Mouse (Mus musculus): ENCODE results near the gene Cnbd2. TPM values are rescaled to one million over a fixed set of nuclear protein-coding genes. Genes with fewer than 3 reads are reported as not detected.

The Cnbd2 gene
- total and polyA plus RNA-seq, 2 experiments from 2014 or later, result 3.3 to 10.0 TPM

- H3K9ac ChIP-seq (replicated peaks; ENCODE audit: low read length, poor library complexity, severe bottlenecking), result no peak overlapping the region
- WGBS, result 81% methylated on average over 2 of the region's 2 CpGs
- TF ChIP-seq CTCF (IDR thresholded peaks at IDR 0.05), result peak; percentile 75
- H3K4me3 ChIP-seq (ENCODE audit: low read depth, low read length), result no peak overlapping the region
- H3K36me3 ChIP-seq (ENCODE audit: insufficient read depth, low read length), result peaks cover 31% of the 10 kb centered on the region
- H3K4me1 ChIP-seq (ENCODE audit: insufficient read depth, low read length), result no peaks in the 10 kb centered on the region
- no peaks in the 10 kb centered on the region for H3K9me3 ChIP-seq (ENCODE audit: low read length)
- H3K4me2 ChIP-seq (ENCODE audit: low read depth, low read length, poor library complexity, severe bottlenecking), result no peak overlapping the region
- 0 out of 2 replicates have a peak, but pooled peaks have one; percentile 27 for ATAC-seq (ENCODE audit: low FRiP score)
- no peaks in the 10 kb centered on the region for H3K27me3 ChIP-seq (ENCODE audit: insufficient read depth, low read length)
- DNase-seq (ENCODE audit: low spot score), result peak; percentile 58
- no peak overlapping the region for H3K27ac ChIP-seq (ENCODE audit: low read depth, low read length)
These were observed 6.3 kb upstream of the Cnbd2 start for GRCm38 (mm10) chr2:156305818-156306217.

- Histone ChIP-seq H3K4me1 (ENCODE audit: insufficient read depth, low read length) (no peaks in the 10 kb centered on the region), H3K9me3 (ENCODE audit: low read length) (no peaks in the 10 kb centered on the region), H3K27me3 (ENCODE audit: insufficient read depth, low read length) (no peaks in the 10 kb centered on the region), H3K36me3 (ENCODE audit: insufficient read depth, low read length) (peaks cover 24% of the 10 kb centered on the region), H3K27ac (ENCODE audit: low read depth, low read length) (0 out of 2 replicates have a peak overlapping the region, but pooled peaks have one; percentile 0), H3K9ac (replicated peaks; ENCODE audit: low read length, poor library complexity, severe bottlenecking) (no peak overlapping the region), H3K4me3 (ENCODE audit: low read depth, low read length) (no peak overlapping the region), H3K4me2 (ENCODE audit: low read depth, low read length, poor library complexity, severe bottlenecking) (no peak overlapping the region)
- peak; percentile 49 for DNase-seq (ENCODE audit: low spot score)
- WGBS, result 53% methylated on average over 5 of the region's 5 CpGs
- peak; percentile 65 for TF ChIP-seq CTCF (IDR thresholded peaks at IDR 0.05)
- no peak for ATAC-seq (ENCODE audit: low FRiP score)
These were observed 4.8 kb upstream of the Cnbd2 start for GRCm38 (mm10) chr2:156307261-156307660.

- Histone ChIP-seq H3K4me1 (ENCODE audit: insufficient read depth, low read length) (no peaks in the 10 kb centered on the region), H3K9me3 (ENCODE audit: low read length) (no peaks in the 10 kb centered on the region), H3K27ac (ENCODE audit: low read depth, low read length) (no peak overlapping the region), H3K27me3 (ENCODE audit: insufficient read depth, low read length) (no peaks in the 10 kb centered on the region), H3K36me3 (ENCODE audit: insufficient read depth, low read length) (peaks cover 6% of the 10 kb centered on the region), H3K4me3 (ENCODE audit: low read depth, low read length) (no peak overlapping the region), H3K9ac (replicated peaks; ENCODE audit: low read length, poor library complexity, severe bottlenecking) (no peak overlapping the region), H3K4me2 (ENCODE audit: low read depth, low read length, poor library complexity, severe bottlenecking) (no peak overlapping the region)
- ATAC-seq (ENCODE audit: low FRiP score) (no peak), DNase-seq (ENCODE audit: low spot score) (no peak)
- WGBS, result 95% methylated on average over 5 of the region's 5 CpGs
- no peak for TF ChIP-seq CTCF (IDR thresholded peaks at IDR 0.05)
These were observed 2.2 kb upstream of the Cnbd2 start for GRCm38 (mm10) chr2:156309948-156310347.

- H3K27ac ChIP-seq (ENCODE audit: low read depth, low read length), result no peak overlapping the region
- DNase-seq (ENCODE audit: low spot score) (no peak), ATAC-seq (ENCODE audit: low FRiP score) (no peak)
- H3K4me1 ChIP-seq (ENCODE audit: insufficient read depth, low read length), result no peaks in the 10 kb centered on the region
- peaks cover 2% of the 10 kb centered on the region; the same call in 1 of the 2 replicates for H3K36me3 ChIP-seq (ENCODE audit: insufficient read depth, low read length)
- H3K4me3 ChIP-seq (ENCODE audit: low read depth, low read length), result no peak overlapping the region
- no peak overlapping the region for H3K9ac ChIP-seq (replicated peaks; ENCODE audit: low read length, poor library complexity, severe bottlenecking)
- H3K27me3 ChIP-seq (ENCODE audit: insufficient read depth, low read length), result no peaks in the 10 kb centered on the region
- H3K4me2 ChIP-seq (ENCODE audit: low read depth, low read length, poor library complexity, severe bottlenecking), result no peak overlapping the region
- no peaks in the 10 kb centered on the region for H3K9me3 ChIP-seq (ENCODE audit: low read length)
- WGBS, result 94% methylated on average over 5 of the region's 5 CpGs
- no peak for TF ChIP-seq CTCF (IDR thresholded peaks at IDR 0.05)
These were observed 1.6 kb upstream of the Cnbd2 start for GRCm38 (mm10) chr2:156310455-156310854.

- Histone ChIP-seq H3K27me3 (ENCODE audit: insufficient read depth, low read length) (no peaks in the 10 kb centered on the region), H3K4me1 (ENCODE audit: insufficient read depth, low read length) (no peaks in the 10 kb centered on the region), H3K9me3 (ENCODE audit: low read length) (no peaks in the 10 kb centered on the region), H3K9ac (replicated peaks; ENCODE audit: low read length, poor library complexity, severe bottlenecking) (no peak overlapping the region), H3K4me3 (ENCODE audit: low read depth, low read length) (peak overlapping the region; percentile 89), H3K4me2 (ENCODE audit: low read depth, low read length, poor library complexity, severe bottlenecking) (peak overlapping the region; percentile 77), H3K36me3 (ENCODE audit: insufficient read depth, low read length) (no peaks in the 10 kb centered on the region), H3K27ac (ENCODE audit: low read depth, low read length) (no peak overlapping the region; the same call in 1 of the 2 replicates)
- WGBS, result 89% methylated on average over 5 of the region's 5 CpGs
- ATAC-seq (ENCODE audit: low FRiP score), result no peak
- no peak for TF ChIP-seq CTCF (IDR thresholded peaks at IDR 0.05)
- no peak for DNase-seq (ENCODE audit: low spot score)
These were observed 1.2 kb upstream of the Cnbd2 start for GRCm38 (mm10) chr2:156310945-156311344.

- Histone ChIP-seq H3K4me3 (ENCODE audit: low read depth, low read length) (peak overlapping the region; percentile 89), H3K4me2 (ENCODE audit: low read depth, low read length, poor library complexity, severe bottlenecking) (peak overlapping the region; percentile 77), H3K9me3 (ENCODE audit: low read length) (no peaks in the 10 kb centered on the region), H3K27me3 (ENCODE audit: insufficient read depth, low read length) (no peaks in the 10 kb centered on the region), H3K4me1 (ENCODE audit: insufficient read depth, low read length) (no peaks in the 10 kb centered on the region), H3K36me3 (ENCODE audit: insufficient read depth, low read length) (no peaks in the 10 kb centered on the region), H3K9ac (replicated peaks; ENCODE audit: low read length, poor library complexity, severe bottlenecking) (peak overlapping the region; percentile 93), H3K27ac (ENCODE audit: low read depth, low read length) (peak overlapping the region; percentile 97)
- 0 out of 2 replicates have a peak, but pooled peaks have one; percentile 13 for TF ChIP-seq CTCF (IDR thresholded peaks at IDR 0.05)
- 20% methylated on average over 8 of the region's 8 CpGs for WGBS
- peak; percentile 12; the same call in 1 of the 2 replicates for ATAC-seq (ENCODE audit: low FRiP score)
- peak; percentile 51 for DNase-seq (ENCODE audit: low spot score)
These were observed 658 bp upstream of the Cnbd2 start for GRCm38 (mm10) chr2:156311441-156311840.
